Mouse (Mus musculus) erythroid progenitor cell, adult 5-6 weeks (primary cell): ENCODE results near the gene Ccer2. TPM values are rescaled to one million over a fixed set of nuclear protein-coding genes. Genes with fewer than 3 reads are reported as not detected.

ENCODE experiments used
- ATAC-seq: replicated peaks from 2 replicates; pipeline ENCODE4 v1.8.0; 2016; ENCODE audit warnings: moderate number of reproducible peaks, mild to moderate bottlenecking, moderate TSS enrichment, inconsistent platforms; ENCODE audit not compliant: poor library complexity, low FRiP score, severe bottlenecking
- total RNA-seq, 2 experiments: library from RNA; stranded (forward) in 1 of 2; stranded (reverse) in 1 of 2; fragments of 150-400 nt in 1 of 2; fragments of 186-747, 209-891 nt in 1 of 2; gene quantifications; 2 replicates each; pipeline versions ENCODE4 v1.2.3 to v1.2.4; 2015 to 2017; ENCODE audit warnings: low replicate concordance in 2 of 2

Ccer2 gene
- total RNA-seq, 2 experiments from 2014 or later = not detected

- ATAC-seq = peak; percentile 95
These were observed 14.1 kb upstream of the Ccer2 start, which contains the start of the genes Mrps12 and Sars2 for GRCm38 (mm10) chr7:28741709-28742438. Gene Mrps12, minus strand, starts transcription at chr7:28741820. Gene Sars2, plus strand, starts transcription at chr7:28741992.

DNA sequence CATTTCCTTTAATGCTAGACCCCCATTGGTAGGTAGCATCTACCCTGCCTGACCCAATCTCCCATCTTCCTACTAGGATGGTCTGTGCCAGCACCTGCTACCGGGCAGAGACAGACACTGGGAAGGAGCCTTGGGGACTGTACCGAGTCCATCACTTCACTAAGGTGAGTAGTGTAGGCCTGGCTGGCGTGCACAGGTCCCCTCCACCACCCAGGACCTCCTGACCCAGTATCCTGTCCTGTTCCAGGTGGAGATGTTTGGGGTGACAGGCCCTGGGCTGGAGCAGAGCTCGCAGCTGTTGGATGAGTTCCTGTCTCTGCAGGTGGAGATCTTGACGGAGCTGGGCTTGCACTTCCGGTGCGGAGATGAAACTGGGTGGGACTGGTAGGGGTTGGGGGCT, 6.0 kb upstream of the Ccer2 start:
- ATAC-seq = no peak

DNA sequence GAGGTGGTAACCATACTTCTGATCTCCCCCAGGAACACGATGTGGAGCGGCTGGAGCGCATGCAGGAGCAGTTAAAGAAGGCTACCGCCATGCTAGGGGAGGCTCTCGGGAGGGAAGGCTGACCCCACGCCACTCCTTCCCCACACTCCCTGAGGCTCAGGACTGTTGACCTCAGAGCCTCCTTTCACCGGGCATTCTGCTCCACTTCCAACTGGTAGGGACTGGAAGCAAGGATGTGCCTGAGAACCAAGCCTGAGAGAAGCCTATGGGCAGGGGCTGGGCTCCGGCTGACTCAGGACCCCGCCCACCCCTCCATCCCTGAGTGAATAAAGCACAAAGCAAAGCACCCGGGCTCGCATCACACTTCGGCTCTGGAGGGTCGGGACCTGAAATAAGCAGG, 2.6 kb downstream of the Ccer2 start:
- ATAC-seq = no peak

DNA sequence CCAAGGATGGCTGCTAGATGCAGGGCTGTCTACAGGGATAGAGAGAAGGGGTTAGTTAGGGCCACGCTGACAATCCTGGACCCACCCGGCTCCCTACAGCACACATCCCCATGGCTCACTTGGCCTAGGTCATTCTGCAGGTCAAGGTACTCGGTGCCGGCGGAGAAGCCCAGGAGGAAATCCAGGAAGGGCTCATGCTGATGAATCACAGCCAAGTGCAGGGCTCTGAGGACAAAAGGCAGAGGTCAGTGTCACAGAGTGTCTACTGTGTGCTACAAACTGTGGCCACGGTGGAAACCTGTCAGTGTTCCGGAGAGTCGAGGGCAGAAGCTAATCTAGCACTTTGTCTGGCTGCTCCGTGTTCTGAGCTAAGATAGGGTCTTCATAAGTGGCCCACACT, 5.9 kb downstream of the Ccer2 start:
- ATAC-seq = no peak

GRCm38 (mm10) chr7:28765211-28765610, 9.2 kb downstream of the Ccer2 start:
- no peak for ATAC-seq

DNA sequence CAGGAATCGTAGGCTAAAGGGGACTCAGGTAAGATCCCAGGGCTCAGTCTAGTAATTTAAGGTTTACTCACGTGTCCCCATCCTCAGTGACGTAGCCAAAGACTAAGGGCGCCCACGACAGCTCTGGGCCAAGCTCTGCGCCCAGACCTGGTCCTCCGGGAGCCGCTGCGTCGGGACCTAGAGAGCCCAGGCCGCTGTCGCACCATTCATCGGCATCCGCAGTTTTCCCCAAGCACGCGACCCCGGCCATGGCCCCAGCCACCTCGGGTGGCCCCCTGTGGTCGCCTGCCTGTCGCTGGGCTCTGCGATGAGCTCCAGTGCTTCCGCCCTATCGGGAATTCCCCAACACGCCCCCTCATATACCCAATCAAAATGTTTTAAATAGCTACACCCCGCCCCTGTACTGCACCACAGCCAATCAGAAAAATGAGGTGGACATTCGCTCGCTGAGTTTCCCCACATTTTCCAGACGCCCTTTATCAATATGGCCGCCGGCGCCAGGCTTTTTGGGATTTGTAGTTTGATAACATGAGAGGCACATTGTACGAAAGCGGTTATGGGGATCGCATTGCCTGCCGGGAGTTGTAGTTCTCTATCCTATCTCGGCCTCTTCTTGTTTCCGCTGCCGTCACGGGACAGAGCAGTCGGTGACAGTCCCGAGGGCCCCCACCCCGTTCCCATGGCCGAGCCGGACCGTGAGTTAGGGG, 10.4 kb downstream of the Ccer2 start, which contains the start of gene Sirt2:
Gene Sirt2 (plus strand): TSS at position 563 of the 707 bp plus-strand sequence.
- peak; percentile 96 for ATAC-seq

DNA sequence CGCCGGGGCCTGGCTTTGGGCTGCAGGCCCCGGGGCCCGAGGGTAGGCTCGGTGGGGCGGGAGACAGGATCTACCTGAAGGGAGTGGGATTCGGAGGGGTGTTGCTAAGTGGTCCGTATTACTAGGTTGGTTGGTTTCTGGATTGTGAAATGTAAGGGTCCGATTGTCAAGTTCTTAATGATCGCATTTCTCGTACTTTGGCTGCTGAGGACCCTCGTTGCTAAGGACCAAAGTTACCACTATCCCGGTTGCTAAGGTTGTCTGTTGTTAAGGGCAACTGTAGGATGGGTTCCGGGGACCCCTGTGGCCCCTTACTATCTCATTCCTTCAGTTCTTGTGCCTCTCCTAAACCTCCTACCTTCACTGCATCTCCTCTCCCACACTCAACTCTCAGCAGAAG, 10.9 kb downstream of the Ccer2 start:
- no peak for ATAC-seq

GRCm38 (mm10) chr7:28767462-28767965, 11.5 kb downstream of the Ccer2 start, which contains the start of gene Nfkbib:
Gene Nfkbib, minus strand, starts transcription at chr7:28767512.
- no peak for ATAC-seq

GRCm38 (mm10) chr7:28769414-28769958, 13.5 kb downstream of the Ccer2 start:
- ATAC-seq = no peak

- no peak for ATAC-seq
These were observed 14.3 kb downstream of the Ccer2 start for GRCm38 (mm10) chr7:28770309-28770708.

- no peak for ATAC-seq
These were observed 15.9 kb downstream of the Ccer2 start for GRCm38 (mm10) chr7:28771867-28772266.

- ATAC-seq = no peak
These were observed 17.2 kb downstream of the Ccer2 start for GRCm38 (mm10) chr7:28773163-28773562.

- ATAC-seq = no peak
These were observed 18.2 kb downstream of the Ccer2 start for GRCm38 (mm10) chr7:28774164-28774563.

DNA sequence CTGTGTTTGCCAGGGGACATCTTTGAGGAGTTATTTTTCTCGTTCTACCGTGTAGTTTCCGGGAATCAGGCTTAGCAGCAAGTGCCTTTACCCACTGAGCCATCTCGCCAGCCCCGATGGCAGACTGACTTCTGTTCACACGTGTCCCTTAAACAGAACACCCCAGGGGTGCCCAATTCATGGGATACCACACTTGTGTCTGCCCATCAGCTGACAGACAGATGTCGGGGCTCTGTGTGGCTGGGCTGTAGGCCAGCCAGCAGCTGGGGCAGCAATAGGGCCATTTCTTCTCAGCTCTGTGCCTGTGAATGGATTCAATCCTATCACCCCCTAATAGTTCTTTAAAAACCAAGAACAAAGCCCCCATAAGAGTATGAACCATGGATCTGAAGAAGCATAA, 19.2 kb downstream of the Ccer2 start:
- ATAC-seq = no peak

GRCm38 (mm10) chr7:28778825-28779224, 22.9 kb downstream of the Ccer2 start:
- ATAC-seq = no peak

DNA sequence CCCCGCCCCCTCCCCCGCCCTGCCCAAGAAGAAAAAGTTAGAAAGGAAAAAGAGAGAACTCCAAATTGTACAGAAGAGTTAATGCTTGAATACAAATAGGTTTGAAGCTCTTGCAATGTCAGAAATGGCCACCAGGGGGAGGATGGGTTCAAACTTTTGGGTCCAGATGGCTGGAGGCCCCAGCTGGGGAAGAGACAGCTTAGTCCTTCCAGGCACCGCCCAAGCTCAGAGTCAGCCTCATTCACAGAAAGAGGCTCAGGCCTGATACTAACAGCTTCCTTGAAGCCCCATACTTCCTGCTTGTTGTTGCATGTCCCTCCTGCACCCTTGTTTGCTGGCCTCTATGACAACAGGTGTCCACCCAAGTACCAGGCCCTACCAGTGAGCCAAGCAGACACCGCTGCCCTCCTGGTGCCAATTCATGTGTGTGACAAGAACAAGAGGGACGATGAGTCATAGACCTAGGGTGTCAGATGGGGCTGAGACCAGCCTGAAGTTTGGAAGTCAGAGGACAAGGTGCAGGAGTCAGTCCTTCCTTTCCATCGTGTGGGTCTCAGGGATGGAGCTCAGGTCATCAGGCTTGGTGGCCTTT, 24.2 kb downstream of the Ccer2 start:
- peak; percentile 73 for ATAC-seq

GRCm38 (mm10) chr7:28780857-28781256, 24.9 kb downstream of the Ccer2 start:
- ATAC-seq = no peak

GRCm38 (mm10) chr7:28781261-28781663, 25.3 kb downstream of the Ccer2 start:
- no peak for ATAC-seq

DNA sequence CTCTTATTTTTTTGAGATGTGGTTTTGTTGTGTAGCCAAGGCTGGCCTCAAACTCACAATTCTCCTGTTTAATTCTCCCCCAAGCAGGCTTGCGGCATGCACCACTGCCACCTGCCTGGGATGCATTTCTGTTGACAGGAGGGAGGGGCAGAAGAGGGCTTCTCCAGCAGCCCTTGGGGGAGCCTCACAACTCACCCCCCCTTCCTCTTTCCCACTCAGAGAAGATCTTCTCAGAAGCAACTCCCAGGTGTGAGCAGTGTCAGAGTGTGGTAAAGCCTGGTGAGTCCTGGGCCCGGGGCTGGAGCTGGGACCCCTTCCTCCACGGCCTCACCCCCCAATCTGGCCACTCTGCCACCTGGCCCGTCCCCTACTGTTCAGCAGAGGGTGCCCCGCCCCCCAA, 29.2 kb downstream of the Ccer2 start:
- ATAC-seq = no peak

GRCm38 (mm10) chr7:28787884-28788283, 31.9 kb downstream of the Ccer2 start:
- no peak for ATAC-seq
